Mouse (Mus musculus): ENCODE data around the gene Cbx1. TPM values are rescaled to one million over a fixed set of nuclear protein-coding genes. Genes with fewer than 3 reads are reported as not detected.
"Not testable (repeated sequence)": the region's sequence is repeated elsewhere in the genome, so short reads cannot be mapped to it uniquely, and the experiment has no call there.

Cbx1 gene
- total RNA-seq, 2 experiments from 2014 or later, result 49.3 to 52.2 TPM

DNA sequence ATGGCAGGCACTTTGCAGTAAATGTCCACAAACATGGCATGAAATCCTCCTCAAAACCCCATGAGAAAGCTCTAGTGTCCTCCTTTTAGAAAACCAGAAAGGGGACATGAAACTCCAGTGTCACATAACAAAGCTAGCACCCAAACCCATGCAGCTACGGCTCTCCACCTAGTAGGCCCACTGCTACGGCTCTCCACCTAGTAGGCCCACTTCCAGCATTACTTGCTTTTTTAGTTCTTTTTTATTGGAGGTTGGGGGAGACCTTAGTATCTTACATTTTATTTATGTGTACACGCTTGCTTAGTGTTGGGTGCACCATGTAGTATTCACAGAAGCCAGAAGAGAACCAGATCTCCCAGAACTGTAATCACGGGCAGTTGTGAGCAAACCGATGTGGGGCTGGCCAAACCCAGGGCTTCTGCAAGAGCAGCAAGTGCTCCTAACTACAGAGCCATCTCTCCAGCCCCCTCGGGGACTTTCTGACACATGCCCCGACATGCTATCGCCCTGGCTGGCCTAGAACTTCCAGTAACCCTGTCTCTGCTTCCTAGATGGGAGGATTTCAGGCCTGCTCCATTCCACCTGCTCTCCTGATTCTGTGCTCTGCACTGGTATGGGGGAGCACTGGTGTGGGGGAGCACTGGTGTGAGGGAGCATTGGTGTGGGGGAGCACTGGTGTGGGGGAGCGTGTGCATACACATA is 17.5 kb upstream of the Cbx1 start:
- intact Hi-C loops (cut with DNase I), result no loop called here
- DNase-seq (ENCODE audit: extremely low spot score in 1 of 2, low spot score in 2 of 2), result no peak

DNA sequence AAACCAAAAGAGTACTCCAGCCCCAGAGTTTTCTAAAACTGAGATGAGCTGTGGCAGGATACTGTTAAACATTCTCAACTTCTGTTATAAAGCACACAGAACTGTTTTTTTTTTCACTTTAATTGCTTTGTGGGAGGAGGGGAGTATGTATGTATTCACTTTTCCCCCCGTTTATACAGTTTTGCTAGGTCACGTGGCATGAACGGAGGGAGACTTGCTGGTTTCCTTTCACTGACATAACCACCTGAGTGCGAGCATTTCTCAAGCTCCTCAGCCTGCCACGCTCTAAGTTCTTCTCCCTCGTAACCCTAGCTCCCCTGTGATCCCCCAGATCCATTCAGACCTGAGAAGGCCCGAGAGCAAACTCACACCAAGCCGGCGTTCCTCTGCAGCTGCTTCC is 16.5 kb upstream of the Cbx1 start:
- DNase-seq (ENCODE audit: extremely low spot score in 1 of 2, low spot score in 2 of 2), result no peak
- intact Hi-C loops (cut with DNase I), result no loop called here

DNA sequence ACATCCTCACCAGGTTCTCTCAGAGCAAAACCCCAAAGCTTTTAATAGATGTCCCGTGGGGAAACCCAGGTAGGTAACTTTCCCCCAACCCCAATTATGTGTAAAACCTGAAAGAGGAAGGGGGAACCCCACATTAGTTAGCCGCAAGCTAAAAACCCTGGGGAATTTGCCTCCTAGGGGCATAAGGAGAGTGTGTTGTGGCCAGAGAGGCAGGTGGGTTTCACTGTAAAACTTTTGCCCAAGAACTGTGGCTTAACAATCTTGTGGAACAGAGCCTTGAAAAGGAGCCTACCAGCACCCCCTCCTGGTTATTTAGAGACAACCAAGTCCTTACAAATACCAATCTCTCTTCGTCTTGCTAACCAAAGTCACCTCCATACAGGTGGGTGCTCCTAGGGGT is 14.4 kb upstream of the Cbx1 start:
- intact Hi-C loops (cut with DNase I), result no loop called here
- DNase-seq (ENCODE audit: extremely low spot score in 1 of 2, low spot score in 2 of 2), result no peak

DNA sequence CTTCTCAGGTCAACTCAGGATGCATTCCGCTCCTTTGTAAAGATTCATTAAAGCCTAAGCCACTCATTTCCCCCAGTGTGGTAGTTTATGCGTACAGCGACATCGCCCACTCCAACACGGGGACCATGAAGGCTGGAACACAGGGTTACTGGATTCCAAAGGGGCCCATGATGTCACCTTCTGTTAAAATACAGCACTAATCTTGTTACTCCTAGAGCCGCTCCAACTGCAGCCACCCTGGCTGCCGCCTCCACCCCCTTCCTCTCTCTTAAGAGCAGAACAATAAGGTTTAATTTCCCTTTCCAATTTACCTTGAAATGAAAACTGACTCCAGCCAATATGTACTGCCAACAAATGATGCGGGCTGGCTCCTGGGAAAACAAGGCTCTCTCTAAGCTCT is 13.9 kb upstream of the Cbx1 start:
- intact Hi-C loops (cut with DNase I), result loop anchor here (5.0 kb wide), 1 partner anchor 87 kb away; no protein-coding TSS in a partner anchor
- DNase-seq (ENCODE audit: extremely low spot score in 1 of 2, low spot score in 2 of 2), result no peak

- intact Hi-C loops (cut with DNase I), result loop anchor here (5.0 kb wide), 1 partner anchor 87 kb away; no protein-coding TSS in a partner anchor
- no peak for DNase-seq (ENCODE audit: extremely low spot score in 1 of 2, low spot score in 2 of 2)
These were observed 13.3 kb upstream of the Cbx1 start for GRCm38 (mm10) chr11:96775665-96776064.

- intact Hi-C loops (cut with DNase I), result loop anchor here (5.0 kb wide), 1 partner anchor 86 kb away; no protein-coding TSS in a partner anchor
- no peak for DNase-seq (ENCODE audit: extremely low spot score in 1 of 2, low spot score in 2 of 2)
These were observed 12.9 kb upstream of the Cbx1 start for GRCm38 (mm10) chr11:96776068-96776467.

- intact Hi-C loops (cut with DNase I), result loop anchor here (5.0 kb wide), 1 partner anchor 85 kb away; no protein-coding TSS in a partner anchor
- peak; percentile 98 to 99 for DNase-seq (ENCODE audit: extremely low spot score in 1 of 2, low spot score in 2 of 2)
These were observed 11.7 kb upstream of the Cbx1 start, which contains the start of gene Snx11 for GRCm38 (mm10) chr11:96776968-96777962. Gene Snx11, minus strand, starts transcription at chr11:96777559.

DNA sequence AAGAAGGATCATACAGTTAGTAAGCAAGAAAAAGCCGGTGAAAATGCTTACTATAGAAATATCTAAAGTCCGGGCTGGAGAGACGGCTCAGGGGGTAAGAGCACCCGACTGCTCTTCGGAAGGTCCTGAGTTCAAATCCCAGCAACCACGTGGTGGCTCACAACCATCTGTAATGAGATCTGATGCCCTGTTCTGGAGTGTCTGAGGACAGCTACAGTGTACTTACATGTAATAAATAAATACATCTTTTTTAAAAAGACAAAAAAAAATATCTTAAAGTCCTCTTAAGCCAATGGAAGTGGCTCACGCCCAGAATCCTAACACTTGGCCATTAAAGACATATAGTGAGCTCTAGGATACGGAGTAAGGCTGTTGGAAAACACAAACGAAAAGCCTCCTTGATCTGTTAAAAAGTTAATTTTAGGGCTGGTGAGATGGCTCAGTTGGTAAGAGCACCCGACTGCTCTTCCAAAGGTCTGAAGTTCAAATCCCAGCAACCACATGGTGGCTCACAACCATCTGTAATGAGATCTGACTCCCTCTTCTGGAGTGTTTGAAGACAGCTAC is 10.8 kb upstream of the Cbx1 start:
- intact Hi-C loops (cut with DNase I), result loop anchor here (5.0 kb wide), 1 partner anchor 84 kb away; no protein-coding TSS in a partner anchor
- DNase-seq (ENCODE audit: extremely low spot score in 1 of 2, low spot score in 2 of 2), result not testable (repeated sequence)

GRCm38 (mm10) chr11:96780306-96780705 is 8.6 kb upstream of the Cbx1 start:
- intact Hi-C loops (cut with DNase I), result no loop called here
- no peak for DNase-seq (ENCODE audit: extremely low spot score in 1 of 2, low spot score in 2 of 2)

GRCm38 (mm10) chr11:96781425-96781824 is 7.5 kb upstream of the Cbx1 start:
- intact Hi-C loops (cut with DNase I), result no loop called here
- DNase-seq (ENCODE audit: extremely low spot score in 1 of 2, low spot score in 2 of 2), result no peak

DNA sequence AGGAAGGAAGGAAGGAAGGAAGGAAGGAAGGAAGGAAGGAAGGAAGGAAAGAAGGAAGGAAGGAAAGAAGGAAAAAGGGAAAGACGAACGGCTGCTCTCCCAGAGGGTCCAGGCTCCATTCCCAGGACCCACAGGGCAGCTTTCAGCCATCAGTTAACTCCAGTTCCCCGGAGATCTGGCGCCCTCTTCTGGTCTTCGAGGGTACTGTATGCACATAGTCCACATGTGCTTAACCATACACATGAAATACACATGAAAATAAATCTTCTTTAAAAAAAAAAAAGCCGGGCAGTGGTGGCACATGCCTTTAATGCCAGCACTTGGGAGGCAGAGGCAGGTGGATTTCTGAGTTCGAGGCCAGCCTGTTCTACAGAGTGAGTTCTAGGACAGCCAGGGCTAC is 4.1 kb upstream of the Cbx1 start:
- DNase-seq (ENCODE audit: extremely low spot score in 1 of 2, low spot score in 2 of 2), result peak in 1 of 2 experiments; percentile 74
- intact Hi-C loops (cut with DNase I), result not testable (repeated sequence)

GRCm38 (mm10) chr11:96786731-96787450 is 2.0 kb upstream of the Cbx1 start:
- intact Hi-C loops (cut with DNase I), result no loop called here
- no peak for DNase-seq (ENCODE audit: extremely low spot score in 1 of 2, low spot score in 2 of 2)

- no peak for DNase-seq (ENCODE audit: extremely low spot score in 1 of 2, low spot score in 2 of 2)
- intact Hi-C loops (cut with DNase I), result no loop called here
These were observed 1.1 kb downstream of the Cbx1 start for GRCm38 (mm10) chr11:96789990-96790389.

GRCm38 (mm10) chr11:96790681-96791080 is 1.8 kb downstream of the Cbx1 start:
- no peak for DNase-seq (ENCODE audit: extremely low spot score in 1 of 2, low spot score in 2 of 2)
- intact Hi-C loops (cut with DNase I), result no loop called here

GRCm38 (mm10) chr11:96795491-96795890 is 6.6 kb downstream of the Cbx1 start:
- DNase-seq (ENCODE audit: extremely low spot score in 1 of 2, low spot score in 2 of 2), result no peak
- intact Hi-C loops (cut with DNase I), result no loop called here

- intact Hi-C loops (cut with DNase I), result no loop called here
- DNase-seq (ENCODE audit: extremely low spot score in 1 of 2, low spot score in 2 of 2), result no peak
These were observed 7.2 kb downstream of the Cbx1 start for GRCm38 (mm10) chr11:96796081-96796480.

DNA sequence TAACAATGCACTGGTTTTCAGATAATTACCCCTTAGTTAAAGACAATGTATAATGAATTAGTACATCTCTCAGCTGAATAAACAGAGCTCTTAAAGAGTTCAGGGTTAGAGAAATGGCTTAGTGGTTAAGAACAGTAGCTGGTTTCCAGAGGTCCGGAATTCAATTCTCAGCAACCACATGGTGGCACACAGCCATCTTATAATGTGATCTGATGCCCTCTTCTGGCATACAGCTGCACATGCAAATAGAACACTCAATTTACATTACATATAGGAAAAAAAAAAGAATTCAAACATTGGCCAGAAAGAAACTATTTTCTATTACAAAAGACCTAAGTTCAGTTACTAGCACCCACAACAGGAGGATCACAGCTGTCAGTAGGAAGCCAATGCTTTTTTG is 7.7 kb downstream of the Cbx1 start:
- DNase-seq (ENCODE audit: extremely low spot score in 1 of 2, low spot score in 2 of 2), result no peak
- intact Hi-C loops (cut with DNase I), result no loop called here

GRCm38 (mm10) chr11:96799511-96799910 is 10.6 kb downstream of the Cbx1 start:
- DNase-seq (ENCODE audit: extremely low spot score in 1 of 2, low spot score in 2 of 2), result no peak
- intact Hi-C loops (cut with DNase I), result no loop called here

- intact Hi-C loops (cut with DNase I), result no loop called here
- no peak for DNase-seq (ENCODE audit: extremely low spot score in 1 of 2, low spot score in 2 of 2)
These were observed 16.7 kb downstream of the Cbx1 start for GRCm38 (mm10) chr11:96805606-96806005.

Measured in left cerebral cortex, postnatal 10 days (tissue).